Mouse (Mus musculus): ENCODE data around the gene Trip6.

- TF ChIP-seq CHD2 (IDR thresholded peaks at IDR 0.05; ENCODE audit: low read depth, low read length) = no peak
- no peak for TF ChIP-seq ZNF384 (IDR thresholded peaks at IDR 0.05; ENCODE audit: low read depth, low read length)
- no peak for TF ChIP-seq HCFC1 (IDR thresholded peaks at IDR 0.05; ENCODE audit: borderline replicate concordance, insufficient read depth, low read length)
- no peak for TF ChIP-seq MAFK (IDR thresholded peaks at IDR 0.05; ENCODE audit: insufficient read depth, low read depth, low read length)
- no peak for TF ChIP-seq ZC3H11A (IDR thresholded peaks at IDR 0.05; ENCODE audit: borderline replicate concordance, low read depth, low read length)
Observed at GRCm38 (mm10) chr5:137264787-137265186, 49.4 kb downstream of the Trip6 start.

Measured in ES-E14 (cell line).